8 mouse cellular contexts compared by ENCODE assay signal in the genomic region with DNA sequence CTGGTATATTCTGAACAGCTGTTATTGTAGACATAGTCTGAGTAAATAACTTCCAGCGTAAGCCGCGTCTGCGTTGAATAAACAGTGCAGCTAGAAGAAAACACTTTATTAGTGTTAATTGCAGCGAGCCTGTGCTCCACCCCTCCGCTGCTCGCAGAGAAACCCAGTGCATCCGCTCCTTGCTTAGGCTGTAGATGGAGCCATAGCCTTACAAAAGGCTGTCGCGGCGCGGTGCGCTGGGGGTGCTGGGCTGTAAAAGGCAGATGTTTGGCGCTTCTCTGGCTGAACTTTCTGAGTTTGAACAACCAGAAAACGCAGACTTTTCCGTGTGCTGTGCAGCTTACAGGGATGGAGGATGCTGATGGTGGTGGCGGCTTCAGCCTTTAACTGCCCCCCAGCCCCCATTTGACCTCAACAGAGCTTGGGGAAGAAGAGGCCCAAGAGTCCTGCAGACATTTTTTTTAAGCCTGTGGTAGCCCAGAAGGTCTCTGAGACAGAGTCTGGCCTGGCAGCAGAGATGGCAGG. TPM values are rescaled to one million over a fixed set of nuclear protein-coding genes. Genes with fewer than 3 reads are reported as not detected.
DNase-seq lines count a peak whose midpoint lies in the region; ATAC-seq and TF ChIP-seq lines count a peak whose summit lies in the region.

No protein-coding gene starts in this region.

- peaks cover 16% of the 10 kb centered on the region for H3K27me3 ChIP-seq in embryonic facial prominence, embryonic 15.5 days
- H3K27me3 ChIP-seq in heart, embryonic 13.5 days (replicated peaks) = peaks cover 30% of the 10 kb centered on the region
- peaks cover 11% of the 10 kb centered on the region; the same call in 1 of the 2 replicates for H3K27me3 ChIP-seq in lung, embryonic 14.5 days (ENCODE audit: insufficient read depth, low read length)

- H3K9ac ChIP-seq in embryonic facial prominence, embryonic 15.5 days = no peak overlapping the region
- H3K9ac ChIP-seq in heart, embryonic 13.5 days = peak overlapping the region; percentile 57
- peak overlapping the region; percentile 35 for H3K9ac ChIP-seq in lung, embryonic 14.5 days

- 1% methylated on average over 17 of the region's 17 CpGs for WGBS in embryonic facial prominence, embryonic 15.5 days
- WGBS in heart, embryonic 13.5 days = 6% methylated on average over 17 of the region's 17 CpGs
- WGBS in lung, embryonic 14.5 days = 3% methylated on average over 17 of the region's 17 CpGs

- peaks cover 29% of the 10 kb centered on the region for H3K4me1 ChIP-seq in embryonic facial prominence, embryonic 15.5 days
- H3K4me1 ChIP-seq in heart, embryonic 13.5 days = peaks cover 4% of the 10 kb centered on the region; the same call in 1 of the 2 replicates
- no peaks in the 10 kb centered on the region for H3K4me1 ChIP-seq in lung, embryonic 14.5 days (ENCODE audit: insufficient read depth)

- peak; percentile 91 for TF ChIP-seq CTCF in lung, embryonic 14.5 days (IDR thresholded peaks at IDR 0.05; ENCODE audit: low read depth)

- H3K27ac ChIP-seq in embryonic facial prominence, embryonic 15.5 days (replicated peaks) = no peak overlapping the region
- no peak overlapping the region for H3K27ac ChIP-seq in heart, embryonic 13.5 days (replicated peaks)
- H3K27ac ChIP-seq in lung, embryonic 14.5 days (ENCODE audit: low read depth) = no peak overlapping the region

- H3K4me2 ChIP-seq in embryonic facial prominence, embryonic 15.5 days (replicated peaks) = peak overlapping the region; percentile 36; the same call in 1 of the 2 replicates
- peak overlapping the region; percentile 59 for H3K4me2 ChIP-seq in heart, embryonic 13.5 days
- H3K4me2 ChIP-seq in lung, embryonic 14.5 days = peak overlapping the region; percentile 48

- no peak overlapping the region; the same call in 1 of the 2 replicates for H3K4me3 ChIP-seq in embryonic facial prominence, embryonic 15.5 days (replicated peaks)
- H3K4me3 ChIP-seq in heart, embryonic 13.5 days = peak overlapping the region; percentile 25
- no peak overlapping the region for H3K4me3 ChIP-seq in lung, embryonic 14.5 days (ENCODE audit: low read depth, low read length)

- no peaks in the 10 kb centered on the region for H3K36me3 ChIP-seq in embryonic facial prominence, embryonic 15.5 days
- no peaks in the 10 kb centered on the region for H3K36me3 ChIP-seq in heart, embryonic 13.5 days
- no peaks in the 10 kb centered on the region for H3K36me3 ChIP-seq in lung, embryonic 14.5 days (ENCODE audit: insufficient read depth)

- no peaks in the 10 kb centered on the region for H3K9me3 ChIP-seq in embryonic facial prominence, embryonic 15.5 days (replicated peaks)
- no peaks in the 10 kb centered on the region for H3K9me3 ChIP-seq in heart, embryonic 13.5 days
- no peaks in the 10 kb centered on the region for H3K9me3 ChIP-seq in lung, embryonic 14.5 days (ENCODE audit: low read depth, low read length)

- peak; percentile 87 for ATAC-seq in embryonic facial prominence, embryonic 15.5 days (ENCODE audit: insufficient number of reproducible peaks, low FRiP score, low TSS enrichment, low read depth)
- no peak for ATAC-seq in heart, embryonic 13.5 days (ENCODE audit: extremely low read depth, insufficient number of reproducible peaks, low FRiP score, low TSS enrichment)
- ATAC-seq in lung, embryonic 14.5 days (ENCODE audit: insufficient read depth) = peak; percentile 87

- peak; percentile 60 for DNase-seq in A20 (ENCODE audit: low read depth, low spot score)
- peak; percentile 23 to 39 for DNase-seq in adrenal gland, adult 18-20 months (ENCODE audit: low spot score in 2 of 2)
- peak; percentile 25 to 73 for DNase-seq in kidney, postnatal 36 days
- DNase-seq in lung, embryonic 14.5 days = peak; percentile 94
- peak; percentile 11 for DNase-seq in ovary, postnatal 10 days (ENCODE audit: low spot score)
- DNase-seq in thymus, postnatal 4 days = peak; percentile 85

RNA-seq across cellular contexts. Expression of a gene that starts 8.9 kb away (rescaled TPM):
- total RNA-seq in adrenal gland, adult 18-20 months (2021) = 10 to 100 TPM; 45.3 to 50.1 TPM
- 58.9 and 60.6 TPM in 2 replicates for polyA plus RNA-seq in embryonic facial prominence, embryonic 15.5 days (2015; fragmentation: Nextera tagmentation; extraction: Ambion mirVana)
- 38.1 and 46.1 TPM in 2 replicates for polyA plus RNA-seq in heart, embryonic 13.5 days (2015; fragmentation: Nextera tagmentation; extraction: Ambion mirVana)
- 60.8 and 61.7 TPM in 2 replicates for polyA plus RNA-seq in lung, embryonic 14.5 days (2014; fragmentation: Nextera tagmentation; extraction: Ambion mirVana)

Comparison
In these comparisons a context has a peak if more than half of its experiments do, and no peak if none do; other contexts are left out.
1. DNase-seq: peak in every context shown above with its lines; median percentile 94 in lung, embryonic 14.5 days; 85 in thymus, postnatal 4 days; 60 in A20; 49 in kidney, postnatal 36 days; 31 in adrenal gland, adult 18-20 months; 11 in ovary, postnatal 10 days.